Mouse (Mus musculus) retina, embryonic 14.5 days (tissue): ENCODE measurements around the gene Stard7.

ENCODE experiments used
- DNase-seq: peaks from one replicate; pipeline ENCODE4 v3.0.0-alpha.2; 2015; ENCODE audit warnings: low spot score

The Stard7 gene

DNA sequence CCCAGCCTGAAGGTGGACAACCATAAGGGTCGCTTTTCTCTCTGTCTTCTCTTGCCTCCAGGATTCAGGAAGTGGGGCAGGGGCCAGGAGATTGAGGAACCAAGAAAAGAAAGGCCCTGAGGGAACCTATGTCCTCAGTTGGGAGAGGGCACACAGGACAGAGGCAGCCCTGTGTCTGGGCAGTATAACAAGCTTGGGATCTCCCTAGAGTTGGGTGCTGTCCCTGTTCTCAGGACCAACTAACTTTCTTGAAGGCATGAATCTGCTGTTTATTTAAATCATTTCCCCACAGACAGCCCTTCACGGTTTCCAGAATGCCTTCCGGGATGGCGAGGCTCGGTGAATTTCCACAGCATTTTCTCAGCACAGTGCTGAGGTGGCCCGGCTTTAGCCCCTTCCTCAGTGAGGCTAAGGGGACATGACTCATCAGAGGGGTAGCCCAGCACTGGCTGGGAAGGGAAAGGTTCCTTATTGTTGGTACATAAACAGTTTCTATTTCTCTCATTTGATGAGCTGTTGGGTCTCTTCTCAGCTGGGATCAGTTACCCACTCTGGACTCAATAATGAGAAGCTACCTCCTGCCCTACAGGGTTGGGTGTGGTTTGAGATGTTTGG, 52.8 kb downstream of the Stard7 start:
- no peak for DNase-seq

- no peak for DNase-seq
These were observed 53.6 kb downstream of the Stard7 start for GRCm38 (mm10) chr2:127323667-127324066.

- no peak for DNase-seq
These were observed 54.4 kb downstream of the Stard7 start for GRCm38 (mm10) chr2:127324456-127324855.

- no peak for DNase-seq
These were observed 58.3 kb downstream of the Stard7 start for GRCm38 (mm10) chr2:127328090-127328851.

GRCm38 (mm10) chr2:127332807-127333570, 63.0 kb downstream of the Stard7 start:
- DNase-seq: no peak

DNA sequence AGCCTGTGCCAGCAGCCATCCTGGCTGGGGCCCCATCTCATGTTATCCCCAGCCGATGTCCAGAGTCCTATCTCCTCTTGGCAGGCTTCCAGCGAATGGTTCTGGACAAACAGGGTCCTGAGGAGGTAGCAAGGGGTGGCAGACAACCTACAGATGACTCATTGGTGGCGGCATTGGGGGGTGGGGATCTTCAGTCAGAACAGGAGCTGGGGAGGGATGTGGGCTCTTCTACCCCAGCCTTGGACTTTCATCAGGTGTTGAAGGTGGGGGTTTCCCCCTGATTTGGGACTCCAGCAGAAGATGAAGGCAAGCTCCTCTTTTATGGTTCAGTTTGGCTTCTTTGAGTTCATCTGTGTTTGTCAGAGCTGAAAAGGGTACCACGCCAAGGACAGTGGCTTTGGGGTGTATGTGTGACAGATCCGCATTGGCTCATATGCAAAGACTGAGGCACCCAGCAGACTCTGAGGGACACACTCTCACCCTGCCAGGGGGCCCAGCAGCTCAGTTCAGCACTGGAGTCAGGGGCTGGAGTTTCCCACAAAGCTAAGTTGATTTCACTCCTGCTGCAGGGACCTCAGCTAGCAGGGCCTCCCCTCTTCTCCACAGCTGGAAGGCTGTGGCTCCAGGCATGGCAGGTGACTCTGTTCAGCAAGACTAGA, 64.1 kb downstream of the Stard7 start:
- no peak for DNase-seq

DNA sequence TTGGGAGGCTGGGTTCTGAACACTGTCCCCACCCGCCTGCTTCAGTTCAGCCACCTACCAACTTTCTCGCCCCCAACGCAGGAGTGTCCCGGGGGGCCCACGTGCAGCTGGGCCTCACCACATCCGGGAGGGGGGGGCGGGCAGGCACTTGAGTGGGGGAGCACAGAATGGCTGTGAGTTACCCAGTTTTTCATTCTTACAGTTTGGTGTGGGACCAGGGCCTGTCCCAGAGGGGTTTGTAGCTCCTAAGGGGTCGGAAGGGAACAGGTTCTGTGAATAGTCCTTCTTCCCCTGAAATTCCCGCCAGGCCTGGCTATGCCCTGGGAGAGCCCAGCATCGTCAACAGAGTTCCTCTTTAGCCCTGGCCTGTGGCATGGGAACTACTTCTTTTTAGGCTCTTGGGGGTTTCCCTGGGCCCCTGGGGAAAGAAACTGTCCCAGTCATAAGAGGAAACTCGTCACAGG, 65.1 kb downstream of the Stard7 start:
- no peak for DNase-seq

DNA sequence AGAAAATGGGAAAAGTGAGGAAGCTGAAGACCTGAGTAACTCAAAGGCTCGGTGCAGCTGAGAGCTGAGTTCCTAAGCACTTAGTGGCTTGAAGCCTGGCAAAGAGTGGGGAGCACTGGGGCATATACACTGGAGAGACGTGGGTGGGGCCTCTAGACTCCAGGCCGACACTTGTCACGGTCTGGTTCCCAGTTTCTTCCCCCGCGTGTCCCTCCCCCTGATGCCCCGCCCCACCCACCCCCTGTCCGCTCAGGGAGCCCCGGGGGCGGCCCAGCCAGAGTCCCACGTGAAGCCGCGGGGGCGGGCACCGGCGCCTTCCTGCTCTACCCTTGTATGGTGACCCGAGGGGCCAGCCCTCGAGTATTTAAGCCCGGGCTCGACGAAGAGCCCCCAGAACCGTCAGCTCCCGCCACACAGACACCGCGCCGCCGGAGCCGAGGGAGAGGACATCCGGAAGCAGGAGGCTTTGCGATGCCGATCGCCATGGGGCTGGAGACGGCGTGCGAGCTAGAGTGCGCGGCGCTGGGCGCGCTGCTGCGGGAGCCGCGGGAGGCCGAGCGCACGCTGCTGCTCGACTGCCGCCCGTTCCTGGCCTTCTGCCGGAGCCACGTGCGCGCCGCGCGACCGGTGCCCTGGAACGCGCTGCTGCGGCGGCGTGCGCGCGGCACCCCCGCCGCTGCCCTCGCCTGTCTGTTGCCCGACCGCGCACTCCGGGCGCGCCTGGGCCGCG, 65.9 kb downstream of the Stard7 start, which contains the start of gene Dusp2:
Gene Dusp2, plus strand, starts transcription at position 393 of the 730 bp plus-strand sequence.
- DNase-seq: peak; percentile 62

DNA sequence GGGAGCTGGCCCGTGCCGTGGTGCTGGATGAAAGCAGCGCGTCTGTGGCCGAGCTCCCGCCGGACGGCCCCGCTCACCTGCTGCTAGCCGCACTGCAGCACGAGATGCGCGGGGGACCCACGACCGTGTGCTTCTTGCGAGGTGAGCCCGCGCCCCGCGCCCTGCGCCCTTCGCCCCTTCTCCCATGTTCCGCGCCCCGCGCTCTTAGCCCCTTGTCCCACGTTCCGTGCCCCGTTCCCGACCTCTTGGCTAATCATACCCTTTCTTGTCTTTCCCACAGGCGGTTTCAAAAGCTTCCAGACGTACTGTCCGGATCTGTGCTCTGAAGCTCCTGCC, 66.4 kb downstream of the Stard7 start:
- DNase-seq: no peak

DNA sequence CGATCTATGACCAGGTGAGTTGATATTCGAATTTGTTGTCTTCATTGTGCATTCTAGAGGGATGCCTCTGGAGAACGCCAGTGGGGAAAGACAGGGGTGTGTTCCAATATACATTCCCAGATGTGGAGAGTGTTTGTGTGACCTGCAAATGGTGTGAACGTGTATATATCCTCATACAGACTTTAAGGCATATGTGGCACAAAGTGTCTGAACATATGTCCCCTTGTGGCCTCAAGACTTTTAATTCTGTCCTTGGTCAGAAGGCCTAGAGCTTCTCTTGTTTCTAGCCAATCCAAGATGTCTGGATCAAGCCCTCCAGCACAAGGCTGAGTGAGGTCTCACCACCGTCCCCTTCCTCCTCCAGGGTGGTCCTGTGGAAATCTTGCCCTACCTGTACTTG, 66.9 kb downstream of the Stard7 start:
- DNase-seq: no peak

- DNase-seq: no peak
These were observed 67.5 kb downstream of the Stard7 start for GRCm38 (mm10) chr2:127337531-127337930.

- no peak for DNase-seq
These were observed 68.0 kb downstream of the Stard7 start for GRCm38 (mm10) chr2:127338012-127338411.

DNA sequence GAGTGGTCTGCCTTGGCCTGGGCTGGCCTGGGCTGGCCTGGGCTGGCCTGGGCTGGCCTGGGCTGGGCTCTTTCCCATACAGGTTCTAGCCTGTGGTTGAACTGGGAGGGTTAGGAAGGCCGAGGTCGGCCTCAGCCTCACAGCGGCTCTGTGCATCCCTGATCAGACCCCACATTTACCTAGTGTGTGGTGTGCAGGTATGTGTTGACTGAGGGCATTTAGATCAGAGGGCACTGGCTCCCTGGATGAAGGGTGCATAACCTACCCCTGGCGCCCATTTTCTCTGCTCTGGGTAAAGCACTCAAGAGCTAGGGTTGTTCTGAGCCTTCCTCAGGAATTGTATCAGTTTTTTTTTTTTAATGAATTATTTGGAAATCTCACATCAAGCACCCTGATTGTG, 68.4 kb downstream of the Stard7 start, which contains the start of gene Astl:
Gene Astl, plus strand, starts transcription at position 224 of the 400 bp plus-strand sequence.
- DNase-seq: no peak

- DNase-seq: no peak
These were observed 68.8 kb downstream of the Stard7 start for GRCm38 (mm10) chr2:127338833-127339232.

DNA sequence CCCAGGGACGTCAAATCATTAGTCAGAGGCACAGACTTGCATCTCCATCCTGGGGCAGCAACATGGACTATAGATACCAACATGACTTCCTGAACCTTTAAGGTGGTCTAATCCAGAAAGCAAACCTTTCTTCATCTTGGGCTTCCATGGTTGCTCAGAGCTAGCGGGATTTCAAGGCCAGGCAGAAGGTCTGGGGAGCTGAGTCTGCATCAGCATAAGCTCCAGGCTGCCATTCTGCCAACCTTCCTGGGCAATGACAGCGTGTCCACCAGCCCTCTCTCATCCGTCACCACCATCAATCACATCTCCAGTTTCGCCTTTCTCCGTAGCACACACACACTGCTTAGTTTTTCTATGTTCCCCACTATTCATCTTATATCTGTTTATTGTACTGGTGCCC, 69.2 kb downstream of the Stard7 start:
- DNase-seq: no peak

- peak; percentile 79 for DNase-seq
These were observed 71.1 kb downstream of the Stard7 start for GRCm38 (mm10) chr2:127341159-127341558.

DNA sequence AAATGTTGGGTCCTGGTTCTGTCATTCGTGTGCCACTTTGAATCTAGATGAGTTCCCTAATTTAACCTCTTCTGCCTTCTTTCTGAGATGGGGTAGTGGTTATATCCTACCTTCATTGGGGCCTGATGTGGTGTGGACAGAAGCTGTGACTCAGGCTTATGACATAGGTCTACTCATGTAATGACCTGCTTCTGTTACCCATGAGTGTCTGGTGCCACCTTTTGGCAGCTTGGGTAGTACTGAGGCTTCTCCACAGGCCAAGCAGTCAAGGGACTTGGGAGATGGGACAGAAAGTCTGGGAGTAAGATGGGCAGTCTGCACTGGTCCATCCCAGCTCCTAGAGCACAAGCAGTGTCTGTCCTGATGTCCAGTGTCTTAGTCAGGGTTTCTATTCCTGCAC, 76.3 kb downstream of the Stard7 start:
- DNase-seq: no peak

- DNase-seq: no peak
These were observed 77.3 kb downstream of the Stard7 start for GRCm38 (mm10) chr2:127347147-127347985.
